Mouse (Mus musculus) limb, embryonic 14.5 days (tissue): Measurements from ENCODE around the gene Creld1. TPM values are rescaled to one million over a fixed set of nuclear protein-coding genes. Genes with fewer than 3 reads are reported as not detected.

ENCODE experiments used
- ATAC-seq: fragments of 200-750 bp; cut with Nextera tagmentation; 2 replicates; pipeline ENCODE4 v1.8.0; 2017; ENCODE audit warnings: low read depth, moderate number of reproducible peaks, moderate TSS enrichment; ENCODE audit not compliant: low FRiP score
- DNase-seq: peaks from one replicate; pipeline ENCODE4 v3.0.0-alpha.2; 2015; ENCODE audit warnings: low spot score
- H3K27ac ChIP-seq: fragments of 300-500 bp; sonication (generic); replicated peaks from 2 replicates; pipeline ENCODE4 v1.5.1; 2014; ENCODE audit warnings: low read depth, mild to moderate bottlenecking, low read length, moderate library complexity, mixed read lengths
- H3K27me3 ChIP-seq: fragments of 300-500 bp; sonication (generic); 2 replicates; pipeline ENCODE4 v1.6.1; 2014; ENCODE audit warnings: low read length, mixed read lengths; ENCODE audit not compliant: control insufficient read depth, insufficient read depth
- H3K36me3 ChIP-seq: fragments of 300-500 bp; sonication (generic); 2 replicates; pipeline ENCODE4 v1.6.1; 2014; ENCODE audit warnings: mild to moderate bottlenecking, low read length, moderate library complexity, mixed read lengths; ENCODE audit not compliant: control insufficient read depth, insufficient read depth
- H3K4me1 ChIP-seq: fragments of 300-500 bp; sonication (generic); 2 replicates; pipeline ENCODE4 v1.6.1; 2014; ENCODE audit warnings: antibody characterized with exemption, low read length, mixed read lengths; ENCODE audit not compliant: control insufficient read depth, insufficient read depth
- H3K4me2 ChIP-seq: fragments of 300-500 bp; sonication (generic); replicated peaks from 2 replicates; pipeline ENCODE4 v1.6.1; 2014; ENCODE audit warnings: low read depth, mild to moderate bottlenecking, low read length, moderate library complexity; ENCODE audit not compliant: severe bottlenecking
- H3K4me3 ChIP-seq: fragments of 300-500 bp; sonication (generic); replicated peaks from 2 replicates; pipeline ENCODE4 v1.5.1; 2014; ENCODE audit warnings: low read length
- H3K9ac ChIP-seq: fragments of 300-500 bp; sonication (generic); 2 replicates; pipeline ENCODE4 v1.6.1; 2014; ENCODE audit warnings: mild to moderate bottlenecking, low read depth, low read length, moderate library complexity; ENCODE audit not compliant: severe bottlenecking
- H3K9me3 ChIP-seq: fragments of 300-500 bp; sonication (generic); 2 replicates; pipeline ENCODE4 v1.6.1; 2016; ENCODE audit warnings: low read length; ENCODE audit not compliant: control insufficient read depth
- POLR2A ChIP-seq: fragments of 200-500 bp; IDR thresholded peaks from 2 replicates; pipeline ENCODE4 v1.8.0; 2012; ENCODE audit warnings: inconsistent platforms, mild to moderate bottlenecking, moderate library complexity, borderline replicate concordance; ENCODE audit not compliant: insufficient read depth, insufficient read length; ENCODE audit errors: extremely low read depth
- WGBS: fragments of 180-500 bp; shearing (Covaris S2); extraction: QIAGEN DNeasy Blood & Tissue Kit; methylation state at CpG from one replicate; pipeline ENCODE4 v1.1.7; 2014; 5-methylcytosine and 5-hydroxymethylcytosine counted together
- polyA plus RNA-seq, 2 experiments: library from polyadenylated mRNA; depleted of rRNA in 1 of 2; stranded (reverse) in 1 of 2; unstranded in 1 of 2; fragments of >200 nt; fragmentation: Nextera tagmentation in 1 of 2; extraction: Ambion mirVana in 1 of 2; gene quantifications; 2 replicates each; pipeline versions ENCODE4 v1.2.1 to v1.2.3; 2012 to 2014

Gene Creld1
- polyA plus RNA-seq, 2 experiments, result 15.9 to 16.1 TPM

DNA sequence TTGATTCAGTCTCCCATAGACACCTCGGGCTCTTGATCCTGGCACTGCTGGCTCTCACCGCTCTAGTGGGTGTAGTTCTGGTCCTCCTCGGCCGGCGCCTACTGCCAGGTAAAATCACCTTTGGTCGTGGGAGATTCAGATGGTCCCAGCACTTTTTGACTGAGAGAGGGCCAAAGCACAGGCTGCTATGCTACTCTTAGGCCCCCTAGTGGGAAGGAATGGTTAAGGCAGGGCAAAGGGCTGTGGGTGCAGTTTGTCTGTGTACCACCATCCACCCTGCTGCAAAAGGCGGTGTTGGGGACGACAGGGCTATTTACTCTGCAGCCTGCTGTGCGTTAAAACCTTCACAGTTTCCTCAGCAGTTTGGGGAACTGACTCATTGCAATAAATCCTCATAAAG is 14.1 kb upstream of the Creld1 start:
- DNase-seq, result peak; percentile 77
- H3K27me3 ChIP-seq, result peaks cover 11% of the 10 kb centered on the region
- peak overlapping the region; percentile 52; the same call in 1 of the 2 replicates for H3K9ac ChIP-seq
- H3K36me3 ChIP-seq, result no peaks in the 10 kb centered on the region
- no peak overlapping the region for H3K27ac ChIP-seq
- peak overlapping the region; percentile 40 for H3K4me3 ChIP-seq
- ATAC-seq, result peak; percentile 84
- H3K4me1 ChIP-seq, result peaks cover 3% of the 10 kb centered on the region; the same call in 1 of the 2 replicates
- H3K9me3 ChIP-seq, result no peaks in the 10 kb centered on the region
- TF ChIP-seq POLR2A, result no peak
- 9% methylated on average over 9 of the region's 9 CpGs for WGBS
- H3K4me2 ChIP-seq, result peak overlapping the region; percentile 72

DNA sequence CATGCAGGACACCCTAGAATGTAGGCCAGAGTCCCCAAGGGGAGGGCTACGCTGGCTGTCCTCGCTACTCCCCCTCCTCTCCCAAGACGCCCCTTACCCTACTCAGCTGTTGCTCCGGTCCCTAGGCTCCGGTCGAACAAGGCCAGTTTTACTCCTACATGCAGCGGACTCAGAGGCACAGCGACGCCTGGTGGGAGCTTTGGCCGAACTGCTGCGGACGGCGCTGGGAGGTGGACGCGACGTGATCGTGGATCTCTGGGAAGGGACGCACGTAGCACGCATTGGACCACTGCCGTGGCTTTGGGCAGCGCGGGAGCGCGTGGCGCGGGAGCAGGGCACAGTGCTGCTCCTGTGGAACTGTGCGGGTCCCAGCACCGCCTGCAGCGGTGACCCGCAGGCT is 13.7 kb upstream of the Creld1 start:
- Histone ChIP-seq H3K27me3 (peaks cover 11% of the 10 kb centered on the region), H3K27ac (no peak overlapping the region), H3K4me2 (peak overlapping the region; percentile 72), H3K4me3 (peak overlapping the region; percentile 40), H3K9me3 (no peaks in the 10 kb centered on the region), H3K36me3 (no peaks in the 10 kb centered on the region), H3K4me1 (peaks cover 3% of the 10 kb centered on the region; the same call in 1 of the 2 replicates), H3K9ac (peak overlapping the region; percentile 52)
- DNase-seq (peak; percentile 74), ATAC-seq (peak; percentile 76)
- TF ChIP-seq POLR2A, result no peak
- WGBS, result 3% methylated on average over 28 of the region's 31 CpGs

DNA sequence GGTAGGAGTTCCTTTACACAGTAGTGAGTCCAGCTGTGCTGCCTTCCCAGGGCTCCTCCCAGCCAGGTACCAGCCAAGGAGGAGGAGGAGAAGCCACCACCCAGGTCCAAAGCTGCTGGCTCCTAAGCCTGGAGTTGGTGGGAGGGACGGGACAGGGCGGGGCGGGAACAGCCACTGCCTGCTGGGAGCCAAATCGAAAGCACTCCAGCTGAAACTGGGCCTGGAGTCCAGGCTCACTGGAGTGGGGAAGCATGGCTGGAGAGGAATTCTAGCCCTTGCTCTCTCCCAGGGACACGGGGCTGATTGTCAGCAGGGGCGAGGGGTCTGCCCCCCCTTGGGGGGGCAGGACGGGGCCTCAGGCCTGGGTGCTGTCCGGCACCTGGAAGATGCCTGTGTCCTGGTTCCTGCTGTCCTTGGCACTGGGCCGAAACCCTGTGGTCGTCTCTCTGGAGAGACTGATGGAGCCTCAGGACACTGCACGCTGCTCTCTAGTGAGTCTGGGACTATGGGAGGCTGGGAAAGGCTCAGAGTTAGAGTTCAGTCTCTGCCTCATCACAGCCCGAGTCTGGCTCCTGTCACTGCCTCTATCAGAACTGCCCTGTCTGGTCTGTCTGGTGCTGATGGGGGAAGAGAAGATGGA is 11.7 kb upstream of the Creld1 start, which contains the start of gene Il17rc:
Gene Il17rc (plus strand): TSS at position 131 of the 640 bp plus-strand sequence.
- Histone ChIP-seq H3K4me1 (peaks cover 3% of the 10 kb centered on the region; the same call in 1 of the 2 replicates), H3K9me3 (no peaks in the 10 kb centered on the region), H3K27me3 (peaks cover 11% of the 10 kb centered on the region), H3K4me3 (peak within 1 kb of the TSS; percentile 2; the same call in 1 of the 2 replicates), H3K9ac (peak within 1 kb of the TSS; percentile 50; the same call in 1 of the 2 replicates), H3K4me2 (peak within 1 kb of the TSS; percentile 30), H3K36me3 (no peaks in the 10 kb centered on the region), H3K27ac (no peak within 1 kb of the TSS)
- DNase-seq (no peak), ATAC-seq (no peak)
- 20% methylated on average over 12 of the region's 12 CpGs for WGBS
- no peak for TF ChIP-seq POLR2A

DNA sequence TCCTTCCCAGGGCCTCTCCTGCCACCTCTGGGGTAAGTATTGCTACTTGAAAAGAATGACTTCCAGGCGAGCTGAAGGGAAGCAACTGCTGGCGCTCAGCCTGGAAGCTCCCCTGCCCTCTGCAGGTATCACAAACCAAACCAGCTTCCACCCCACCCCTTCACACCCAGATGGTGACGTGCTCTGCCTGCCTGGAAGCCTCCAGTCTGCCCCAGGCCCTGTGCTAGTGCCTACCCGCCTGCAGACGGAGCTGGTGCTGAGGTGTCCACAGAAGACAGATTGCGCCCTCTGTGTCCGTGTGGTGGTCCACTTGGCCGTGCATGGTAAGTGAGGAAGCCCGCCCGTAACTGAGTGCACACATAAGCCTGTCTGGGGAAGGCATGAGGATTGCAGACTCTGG is 11.0 kb upstream of the Creld1 start:
- peaks cover 3% of the 10 kb centered on the region; the same call in 1 of the 2 replicates for H3K4me1 ChIP-seq
- DNase-seq (no peak), ATAC-seq (no peak)
- no peak overlapping the region for H3K27ac ChIP-seq
- H3K4me2 ChIP-seq, result peak overlapping the region; percentile 30; the same call in 1 of the 2 replicates
- no peak overlapping the region for H3K9ac ChIP-seq
- H3K36me3 ChIP-seq, result no peaks in the 10 kb centered on the region
- TF ChIP-seq POLR2A, result no peak
- 60% methylated on average over 10 of the region's 10 CpGs for WGBS
- H3K27me3 ChIP-seq, result peaks cover 11% of the 10 kb centered on the region
- H3K9me3 ChIP-seq, result no peaks in the 10 kb centered on the region
- H3K4me3 ChIP-seq, result 0 out of 2 replicates have a peak overlapping the region, but pooled peaks have one; percentile 2

DNA sequence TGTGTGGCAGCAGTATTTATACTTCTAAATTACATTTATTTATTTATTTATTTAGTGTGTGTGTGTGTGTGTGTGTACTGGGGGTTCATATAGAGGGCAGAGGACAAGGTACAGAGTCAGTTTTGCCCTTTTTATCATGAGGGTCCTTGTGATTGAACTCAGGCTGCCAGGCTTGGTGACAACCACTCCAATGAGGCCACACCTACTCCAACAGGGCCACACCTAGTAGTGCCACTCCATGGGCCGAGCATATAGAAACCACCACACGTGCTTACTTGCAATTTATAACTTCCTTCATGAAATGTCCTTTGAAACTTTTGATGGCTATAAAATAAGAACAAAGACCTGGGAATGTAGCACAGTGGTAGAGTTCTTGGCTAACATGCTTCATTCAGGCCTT is 9.9 kb upstream of the Creld1 start:
- Histone ChIP-seq H3K4me3 (no peak overlapping the region), H3K36me3 (no peaks in the 10 kb centered on the region), H3K27ac (no peak overlapping the region), H3K27me3 (peaks cover 11% of the 10 kb centered on the region), H3K9ac (no peak overlapping the region), H3K4me2 (no peak overlapping the region), H3K9me3 (no peaks in the 10 kb centered on the region), H3K4me1 (peaks cover 3% of the 10 kb centered on the region; the same call in 1 of the 2 replicates)
- no peak for TF ChIP-seq POLR2A
- ATAC-seq (no peak), DNase-seq (no peak)
- WGBS, result 45% methylated on average over 2 of the region's 2 CpGs
